Mouse (Mus musculus): ENCODE measurements at regions not wholly inside any gene's neighbourhood (a gene's known extent, or its start where the extent isn't known, plus 50 kb on each side); places are given as distances from the start of the nearest gene placed in this dataset.
A peak's percentile ranks its signal among the peaks of the same experiment; 100 is the strongest.

- DNase-seq (ENCODE audit: low spot score in 2 of 2), result no peak
Observed at GRCm38 (mm10) chr10:125467503-125467902, 78.2 kb upstream of the Slc16a7 start.

DNA sequence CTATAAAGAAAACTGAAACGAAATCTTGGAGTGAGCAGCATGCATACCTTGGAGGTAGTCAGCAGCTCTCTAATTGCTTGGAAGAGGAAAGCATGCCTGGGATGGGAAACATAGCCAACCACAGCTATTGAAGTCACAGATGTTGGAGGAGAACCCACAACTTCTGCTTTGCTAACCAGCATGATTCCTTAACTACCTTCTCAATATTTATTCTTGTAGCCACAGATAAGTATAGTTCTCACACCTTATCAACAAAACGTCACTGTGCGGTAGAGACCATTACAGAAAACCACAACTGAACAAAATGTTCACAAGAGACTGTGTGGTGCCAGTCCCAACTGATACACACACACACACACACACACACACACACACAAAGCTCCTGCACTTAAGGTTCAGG, 99.1 kb upstream of the Slc16a7 start:
- no peak for DNase-seq (ENCODE audit: low spot score in 2 of 2)

GRCm38 (mm10) chr10:125490395-125490794, 101.1 kb upstream of the Slc16a7 start:
- DNase-seq (ENCODE audit: low spot score in 2 of 2), result no peak

- DNase-seq (ENCODE audit: low spot score in 2 of 2), result no peak
Observed at GRCm38 (mm10) chr10:125494489-125494888, 105.2 kb upstream of the Slc16a7 start.

GRCm38 (mm10) chr10:125498347-125498746, 109.1 kb upstream of the Slc16a7 start:
- no peak for DNase-seq (ENCODE audit: low spot score in 2 of 2)

DNA sequence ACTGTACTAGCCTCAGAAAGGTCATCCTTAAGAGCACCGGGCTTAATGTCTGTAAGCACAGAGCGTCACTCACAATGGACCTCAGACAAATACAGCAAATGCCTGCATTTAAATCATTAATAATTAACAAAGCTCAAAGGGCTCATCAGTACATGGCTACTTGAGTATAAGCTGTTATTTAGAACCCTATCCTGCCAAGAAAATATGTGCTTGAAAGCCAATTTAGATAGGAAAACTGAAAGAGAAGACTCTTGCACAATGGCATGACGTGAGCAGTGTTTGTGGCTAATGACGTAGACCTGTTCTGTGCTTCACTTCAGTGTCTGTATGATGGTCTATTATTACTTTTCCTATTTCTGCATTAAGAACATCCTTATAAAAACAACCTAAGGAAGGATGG, 111.1 kb upstream of the Slc16a7 start:
- DNase-seq (ENCODE audit: low spot score in 2 of 2), result no peak

DNA sequence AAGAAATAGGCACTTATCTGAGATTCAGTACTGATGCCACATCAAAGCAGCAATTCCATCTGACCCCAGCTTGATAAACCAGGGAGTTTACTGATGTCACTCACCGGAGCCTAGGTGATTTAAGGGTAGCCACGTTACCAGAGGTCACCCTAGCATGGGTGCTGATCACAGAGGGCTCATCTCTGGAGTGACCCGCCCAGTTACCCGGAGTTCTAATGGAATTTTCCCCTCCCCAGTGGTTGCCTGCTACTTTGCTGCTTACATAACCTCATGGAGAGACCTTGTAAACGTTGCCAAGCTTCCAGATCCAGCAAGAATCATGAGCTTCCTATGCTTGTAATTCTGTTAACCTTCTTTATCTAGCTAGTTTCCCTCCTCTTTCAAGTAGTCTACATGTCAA, 125.8 kb upstream of the Slc16a7 start:
- DNase-seq (ENCODE audit: low spot score in 2 of 2), result no peak

GRCm38 (mm10) chr10:125530876-125531275, 141.6 kb upstream of the Slc16a7 start:
- DNase-seq (ENCODE audit: low spot score in 2 of 2), result no peak

DNA sequence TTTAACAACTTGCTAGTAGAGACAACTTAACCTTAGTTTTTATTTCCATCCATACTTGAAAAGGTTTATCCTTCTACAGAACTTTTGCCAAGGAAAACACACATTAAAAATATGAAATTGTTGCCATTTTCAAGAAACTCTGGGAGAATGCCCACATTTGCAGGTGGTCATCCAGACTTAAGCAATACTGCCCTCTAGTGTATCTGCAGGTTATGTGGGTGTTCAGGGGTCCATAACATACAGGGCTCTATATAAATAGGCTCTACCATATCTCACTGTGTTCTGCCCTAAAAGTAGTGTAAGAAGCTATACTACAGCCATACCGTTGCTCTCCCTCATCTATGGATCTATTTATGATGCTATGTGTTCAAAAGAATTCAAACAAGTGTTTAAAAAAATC, 149.1 kb upstream of the Slc16a7 start:
- DNase-seq (ENCODE audit: low spot score in 2 of 2), result peak; percentile 7 to 13

DNA sequence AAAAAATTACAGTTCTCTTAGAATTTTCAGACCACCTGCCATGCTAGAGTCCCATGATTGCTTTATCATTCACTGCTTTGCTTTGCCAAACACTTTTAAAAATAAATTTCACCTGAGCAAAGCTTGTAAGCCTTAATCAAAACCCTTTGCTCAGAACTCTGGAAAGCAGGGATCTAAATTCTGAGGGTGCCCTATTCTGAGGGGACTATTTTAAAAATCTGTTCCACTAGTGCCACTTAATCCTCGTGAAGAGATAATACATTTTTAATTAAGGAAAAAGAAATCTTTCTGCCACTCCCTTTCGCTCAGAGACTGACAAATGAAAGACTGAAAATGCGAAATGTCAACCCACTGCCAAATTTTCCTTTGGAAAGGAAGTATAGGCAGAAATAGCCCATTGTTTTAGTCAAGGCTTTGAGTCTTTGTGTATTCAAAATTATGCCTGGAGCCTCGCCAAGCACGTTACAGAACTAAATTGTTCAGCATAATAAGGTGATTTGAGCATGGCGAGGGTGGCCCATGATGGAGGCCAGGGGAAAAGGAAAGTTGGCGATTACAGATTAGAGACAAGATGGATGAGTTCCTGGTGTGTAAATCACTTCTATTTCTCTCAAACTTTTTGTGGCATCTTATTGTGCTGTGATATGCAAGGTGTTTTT, 197.4 kb upstream of the Slc16a7 start:
- DNase-seq (ENCODE audit: low spot score in 2 of 2), result peak in 1 of 2 experiments; percentile 16

- DNase-seq (ENCODE audit: low spot score in 2 of 2), result no peak
Observed at GRCm38 (mm10) chr10:125593006-125593405, 203.7 kb upstream of the Slc16a7 start.

DNA sequence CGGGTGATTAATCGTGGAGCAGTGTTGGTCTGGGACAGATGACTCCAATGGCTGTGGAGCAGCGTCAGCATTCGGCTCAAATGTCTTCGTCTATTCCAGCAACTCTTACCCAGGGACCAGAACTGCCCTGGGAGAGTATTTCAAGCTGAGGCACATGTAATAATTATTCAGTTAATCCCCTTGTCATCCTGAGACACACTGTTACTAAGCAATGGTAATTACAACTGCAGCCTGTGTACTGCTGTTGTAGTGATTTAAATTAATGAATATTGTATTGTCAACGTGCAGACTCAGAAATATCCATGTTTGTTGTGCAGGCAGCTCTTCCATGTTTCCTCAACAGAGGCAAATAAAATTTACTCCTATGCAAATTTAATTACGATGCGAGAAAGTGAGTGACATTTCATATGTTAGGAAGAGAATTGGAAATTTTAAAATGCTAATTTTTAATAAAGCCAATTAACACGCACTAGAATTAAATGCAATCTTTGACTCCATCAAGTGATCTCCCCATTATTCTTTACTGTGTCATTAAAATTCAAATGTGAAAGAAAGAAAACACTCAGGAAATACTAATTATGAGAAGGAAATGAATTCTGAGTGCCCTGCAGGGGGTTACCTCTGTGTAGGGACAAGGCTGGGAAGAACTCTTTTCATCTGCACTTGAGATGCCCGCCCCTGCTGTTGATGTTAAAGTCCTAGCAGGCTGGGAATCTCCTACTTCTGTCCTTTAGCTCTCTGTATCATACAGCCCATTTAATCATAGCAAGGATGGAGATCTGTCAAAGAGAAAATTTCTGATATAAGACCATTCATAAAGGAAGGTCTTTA, 218.7 kb upstream of the Slc16a7 start:
- DNase-seq (ENCODE audit: low spot score in 2 of 2), result no peak

GRCm38 (mm10) chr10:125610353-125610752, 221.1 kb upstream of the Slc16a7 start:
- DNase-seq (ENCODE audit: low spot score in 2 of 2), result peak; percentile 8 to 18

- DNase-seq (ENCODE audit: low spot score in 2 of 2), result no peak
Observed at GRCm38 (mm10) chr10:125612773-125613172, 223.5 kb upstream of the Slc16a7 start.

GRCm38 (mm10) chr10:125621376-125621775, 232.1 kb upstream of the Slc16a7 start:
- DNase-seq (ENCODE audit: low spot score in 2 of 2), result no peak

DNA sequence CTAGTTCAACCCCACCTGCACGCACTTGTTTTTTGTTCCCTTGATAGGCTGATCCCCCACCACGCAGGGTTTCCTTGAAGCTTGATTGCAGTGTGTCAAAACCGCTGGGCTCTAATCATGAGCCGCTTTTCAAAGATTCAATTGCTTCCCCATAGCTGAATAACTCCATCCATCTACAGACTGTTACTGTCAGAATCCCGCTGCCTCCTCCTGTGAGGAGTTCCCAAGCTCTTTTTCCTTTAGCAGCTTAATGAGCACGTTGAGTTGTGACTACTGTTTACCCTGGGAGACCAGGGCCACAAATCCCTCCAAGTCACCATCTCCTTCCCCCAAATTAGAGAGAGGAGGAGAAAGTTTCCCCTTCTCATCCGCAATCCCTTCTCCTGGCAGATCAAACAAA, 234.6 kb upstream of the Slc16a7 start:
- no peak for DNase-seq (ENCODE audit: low spot score in 2 of 2)

GRCm38 (mm10) chr10:125667906-125668305, 278.6 kb upstream of the Slc16a7 start:
- no peak for DNase-seq (ENCODE audit: low spot score in 2 of 2)

DNA sequence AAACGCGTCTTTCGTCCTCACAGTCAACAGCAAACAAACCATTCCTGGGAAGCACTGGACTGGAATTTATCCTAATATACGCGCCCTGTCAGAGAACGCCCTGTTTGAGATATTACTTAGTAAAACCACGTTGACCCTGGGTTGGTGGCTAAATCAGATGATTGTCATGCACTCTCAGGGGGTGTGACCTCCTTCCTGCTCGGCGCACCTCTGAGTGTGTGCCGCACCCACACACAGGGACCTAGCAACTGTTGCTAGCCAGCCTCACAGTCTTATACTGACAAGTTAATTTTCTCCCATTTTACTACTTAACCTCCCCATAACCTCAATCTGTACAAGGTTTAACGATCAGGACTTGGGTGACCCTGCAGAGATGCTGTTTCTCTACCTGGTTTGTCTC, 284.4 kb upstream of the Slc16a7 start:
- no peak for DNase-seq (ENCODE audit: low spot score in 2 of 2)

- DNase-seq (ENCODE audit: low spot score in 2 of 2), result peak in 1 of 2 experiments; percentile 12
Observed at GRCm38 (mm10) chr10:125679644-125680043, 286.3 kb upstream of the Lrig3 start.

GRCm38 (mm10) chr10:125685130-125685529, 280.8 kb upstream of the Lrig3 start:
- no peak for DNase-seq (ENCODE audit: low spot score in 2 of 2)

DNA sequence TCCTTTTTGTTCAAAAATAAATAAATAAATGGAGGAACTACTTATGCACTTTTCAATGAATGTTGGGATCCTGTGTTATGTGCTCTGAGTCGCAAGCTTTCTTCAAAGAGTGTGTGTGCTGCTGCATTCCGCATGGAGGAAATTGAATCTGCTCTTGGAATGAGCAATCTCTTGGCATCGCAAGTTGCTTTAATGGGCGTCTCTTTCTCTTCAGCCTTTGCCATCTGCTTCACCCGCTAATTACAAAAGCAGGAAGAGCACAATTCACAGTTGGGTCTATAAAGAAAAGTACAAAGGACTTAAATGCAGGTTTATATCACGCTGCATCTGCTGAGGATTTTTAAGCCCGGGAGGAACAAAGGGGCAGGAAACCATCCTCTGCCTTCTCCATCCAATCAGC, 272.5 kb upstream of the Lrig3 start:
- DNase-seq (ENCODE audit: low spot score in 2 of 2), result peak; percentile 5 to 10

DNA sequence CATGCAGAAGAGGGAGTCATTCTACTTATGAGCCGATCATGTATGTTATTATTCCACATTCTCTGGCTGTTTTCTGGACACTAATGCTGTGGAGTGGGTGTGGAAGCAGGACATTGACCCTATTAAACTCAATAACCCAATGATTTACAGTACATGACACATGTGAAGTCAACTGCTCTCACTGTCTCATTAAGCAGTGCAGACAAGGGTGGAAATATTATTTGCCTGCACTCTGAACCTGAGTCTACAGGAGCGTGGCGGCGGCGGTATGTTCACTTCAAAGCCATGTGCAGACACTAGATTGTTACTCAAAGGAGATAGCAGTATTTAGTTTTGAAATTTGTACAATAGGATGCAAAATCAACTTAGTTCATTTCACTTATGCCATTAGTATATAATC, 269.8 kb upstream of the Lrig3 start:
- DNase-seq (ENCODE audit: low spot score in 2 of 2), result no peak

All from layer of hippocampus, postnatal 10 days (tissue).